Mouse (Mus musculus) hindbrain, embryonic 11.5 days (tissue): ENCODE results near the gene Pcx. TPM values are rescaled to one million over a fixed set of nuclear protein-coding genes. Genes with fewer than 3 reads are reported as not detected.

Experiments used
- ATAC-seq: fragments of 200-750 bp; cut with Nextera tagmentation; 2 replicates; pipeline ENCODE4 v1.8.0; 2017; ENCODE audit warnings: mild to moderate bottlenecking, moderate TSS enrichment, moderate library complexity; ENCODE audit not compliant: low FRiP score
- DNase-seq: peaks from one replicate; pipeline ENCODE4 v3.0.0-alpha.2; 2015; ENCODE audit warnings: low spot score
- H3K27ac ChIP-seq: fragments of 300-500 bp; sonication (generic); 2 replicates; pipeline ENCODE4 v1.5.1; 2014; ENCODE audit warnings: mild to moderate bottlenecking, low read depth, low read length
- H3K27me3 ChIP-seq: fragments of 300-500 bp; sonication (generic); 2 replicates; pipeline ENCODE4 v1.6.1; 2014; ENCODE audit warnings: mild to moderate bottlenecking, low read length, moderate library complexity, mixed read lengths; ENCODE audit not compliant: control insufficient read depth, insufficient read depth
- H3K36me3 ChIP-seq: fragments of 300-500 bp; sonication (generic); 2 replicates; pipeline ENCODE4 v1.6.1; 2014; ENCODE audit warnings: mild to moderate bottlenecking, low read length, moderate library complexity, mixed read lengths; ENCODE audit not compliant: control insufficient read depth, insufficient read depth
- H3K4me1 ChIP-seq: fragments of 300-500 bp; sonication (generic); replicated peaks from 2 replicates; pipeline ENCODE4 v1.6.1; 2014; ENCODE audit warnings: low read length, mixed read lengths; ENCODE audit not compliant: control insufficient read depth, insufficient read depth
- H3K4me2 ChIP-seq: fragments of 300-500 bp; sonication (generic); replicated peaks from 2 replicates; pipeline ENCODE4 v1.6.1; 2014; ENCODE audit warnings: mild to moderate bottlenecking, low read depth, low read length
- H3K4me3 ChIP-seq: fragments of 300-500 bp; sonication (generic); 2 replicates; pipeline ENCODE4 v1.5.1; 2014; ENCODE audit warnings: low read depth, low read length
- H3K9ac ChIP-seq: fragments of 300-500 bp; sonication (generic); 2 replicates; pipeline ENCODE4 v1.6.1; 2014; ENCODE audit warnings: low read depth, low read length
- H3K9me3 ChIP-seq: fragments of 300-500 bp; sonication (generic); 2 replicates; pipeline ENCODE4 v1.6.1; 2016; ENCODE audit warnings: low read length; ENCODE audit not compliant: control insufficient read depth
- WGBS: fragments of 180-500 bp; shearing (Covaris S2); extraction: QIAGEN DNeasy Blood & Tissue Kit; methylation state at CpG from one replicate; pipeline ENCODE4 v1.1.7; 2014; 5-methylcytosine and 5-hydroxymethylcytosine counted together
- polyA plus RNA-seq: library from polyadenylated mRNA; unstranded; fragments of >200 nt; fragmentation: Nextera tagmentation; extraction: Ambion mirVana; gene quantifications from 2 replicates; pipeline ENCODE4 v1.2.1, GENCODE M21; 2014

The Pcx gene
- polyA plus RNA-seq, 1 experiment from 2014 or later: 11.8 TPM

GRCm38 (mm10) chr19:4596071-4596470 is 85.8 kb downstream of the Pcx start:
- Histone ChIP-seq H3K4me2 (no peak overlapping the region), H3K27me3 (no peaks in the 10 kb centered on the region), H3K4me1 (no peaks in the 10 kb centered on the region), H3K9ac (no peak overlapping the region), H3K36me3 (no peaks in the 10 kb centered on the region), H3K4me3 (no peak overlapping the region), H3K9me3 (no peaks in the 10 kb centered on the region), H3K27ac (no peak overlapping the region)
- DNase-seq: no peak
- ATAC-seq: no peak
- 88% methylated on average over 2 of the region's 2 CpGs for WGBS

DNA sequence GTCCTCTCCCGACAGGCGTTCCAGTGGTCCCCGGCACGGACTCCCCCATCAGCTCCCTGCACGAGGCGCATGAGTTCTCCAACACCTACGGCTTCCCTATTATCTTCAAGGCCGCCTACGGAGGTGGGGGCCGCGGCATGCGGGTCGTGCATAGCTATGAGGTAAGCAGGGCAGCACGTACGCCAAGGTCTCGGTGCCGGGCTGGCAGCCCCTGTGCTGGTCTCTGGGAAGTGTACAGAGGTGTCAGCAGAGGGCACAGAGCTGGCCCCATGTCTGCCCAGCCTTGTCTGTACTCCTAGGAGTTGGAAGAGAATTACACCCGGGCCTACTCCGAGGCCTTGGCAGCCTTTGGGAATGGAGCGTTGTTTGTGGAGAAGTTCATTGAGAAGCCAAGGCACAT is 92.2 kb downstream of the Pcx start:
- no peak overlapping the region for H3K4me3 ChIP-seq
- H3K4me1 ChIP-seq: no peaks in the 10 kb centered on the region
- H3K27ac ChIP-seq: no peak overlapping the region
- no peaks in the 10 kb centered on the region for H3K9me3 ChIP-seq
- H3K9ac ChIP-seq: no peak overlapping the region
- no peak overlapping the region for H3K4me2 ChIP-seq
- DNase-seq (no peak), ATAC-seq (no peak)
- H3K36me3 ChIP-seq: no peaks in the 10 kb centered on the region
- WGBS: 90% methylated on average over 20 of the region's 20 CpGs
- no peaks in the 10 kb centered on the region for H3K27me3 ChIP-seq

- Histone ChIP-seq H3K4me1 (no peaks in the 10 kb centered on the region), H3K27ac (no peak overlapping the region), H3K27me3 (no peaks in the 10 kb centered on the region), H3K9me3 (no peaks in the 10 kb centered on the region), H3K4me2 (no peak overlapping the region), H3K4me3 (no peak overlapping the region), H3K36me3 (no peaks in the 10 kb centered on the region), H3K9ac (no peak overlapping the region)
- WGBS: 40% methylated on average over 24 of the region's 24 CpGs
- ATAC-seq (no peak), DNase-seq (peak; percentile 47)
These were observed 93.8 kb downstream of the Pcx start for GRCm38 (mm10) chr19:4603801-4604723.

GRCm38 (mm10) chr19:4605654-4606053 is 95.4 kb downstream of the Pcx start:
- Histone ChIP-seq H3K36me3 (no peaks in the 10 kb centered on the region), H3K4me2 (no peak overlapping the region), H3K9me3 (no peaks in the 10 kb centered on the region), H3K4me3 (no peak overlapping the region), H3K4me1 (no peaks in the 10 kb centered on the region), H3K9ac (no peak overlapping the region), H3K27me3 (no peaks in the 10 kb centered on the region), H3K27ac (no peak overlapping the region)
- DNase-seq (no peak), ATAC-seq (no peak)
- WGBS: 85% methylated on average over 4 of the region's 4 CpGs

DNA sequence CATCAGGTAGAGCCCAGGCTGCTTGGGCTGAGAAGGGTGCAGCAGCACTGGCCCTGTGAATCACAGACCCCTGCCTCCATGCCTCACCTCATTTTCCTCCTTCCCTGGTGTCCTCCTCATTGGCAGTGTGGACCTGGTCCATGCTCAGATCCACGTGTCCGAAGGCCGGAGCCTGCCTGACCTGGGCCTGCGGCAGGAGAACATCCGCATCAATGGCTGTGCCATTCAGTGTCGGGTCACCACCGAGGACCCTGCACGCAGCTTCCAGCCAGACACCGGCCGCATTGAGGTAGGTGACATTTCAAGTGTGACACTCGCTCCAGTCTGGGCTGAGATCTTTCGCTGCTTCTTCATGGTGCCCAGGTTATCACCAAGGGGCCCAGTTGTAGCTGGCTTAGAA is 97.1 kb downstream of the Pcx start:
- Histone ChIP-seq H3K27me3 (no peaks in the 10 kb centered on the region), H3K9me3 (no peaks in the 10 kb centered on the region), H3K36me3 (no peaks in the 10 kb centered on the region), H3K4me3 (no peak overlapping the region), H3K4me2 (no peak overlapping the region), H3K27ac (no peak overlapping the region), H3K4me1 (no peaks in the 10 kb centered on the region), H3K9ac (no peak overlapping the region)
- DNase-seq: no peak
- no peak for ATAC-seq
- 94% methylated on average over 12 of the region's 12 CpGs for WGBS

DNA sequence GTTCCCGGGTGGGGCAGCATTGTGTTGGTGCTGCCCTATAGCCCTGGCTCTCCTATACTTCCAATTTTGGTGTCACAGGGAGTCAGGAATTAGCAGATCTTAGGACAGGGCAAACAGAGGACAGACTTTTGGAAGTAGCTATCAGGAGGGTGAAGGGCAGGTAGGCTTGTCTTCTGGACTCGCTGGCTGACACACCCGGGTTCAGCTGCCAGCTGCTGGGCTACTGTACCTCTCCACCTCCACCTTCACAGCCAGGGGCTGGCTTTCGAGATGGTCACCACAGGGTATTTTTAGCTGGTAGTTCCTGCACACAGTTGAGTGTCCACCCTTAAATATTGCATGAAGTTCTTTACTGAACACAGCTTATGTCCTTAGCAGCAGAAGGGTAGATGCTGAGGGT is 98.2 kb downstream of the Pcx start:
- Histone ChIP-seq H3K36me3 (no peaks in the 10 kb centered on the region), H3K4me2 (no peak overlapping the region), H3K27me3 (no peaks in the 10 kb centered on the region), H3K4me1 (no peaks in the 10 kb centered on the region; the same call in 1 of the 2 replicates), H3K4me3 (no peak overlapping the region), H3K9me3 (no peaks in the 10 kb centered on the region), H3K27ac (no peak overlapping the region), H3K9ac (no peak overlapping the region)
- WGBS: 86% methylated on average over 4 of the region's 4 CpGs
- no peak for DNase-seq
- ATAC-seq: no peak

DNA sequence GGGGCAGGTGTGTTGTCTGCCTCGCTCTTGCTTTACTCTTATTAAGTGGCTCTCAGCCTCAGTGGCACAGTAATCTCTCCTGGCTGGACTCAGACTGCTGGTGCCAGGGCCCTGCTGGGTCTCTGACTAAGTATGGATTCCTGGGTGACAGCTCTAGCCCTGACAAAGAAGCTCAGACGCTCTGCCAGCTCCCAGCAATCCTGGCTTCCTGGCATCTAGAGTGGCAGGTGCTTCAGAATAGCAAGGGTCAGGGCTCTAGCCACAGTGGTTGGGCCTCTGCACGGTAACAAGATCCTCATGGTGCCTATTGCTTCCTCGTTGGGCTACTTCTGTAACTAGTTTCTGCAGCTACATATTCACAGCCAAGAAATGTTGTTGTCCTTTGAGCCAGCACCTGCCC is 99.8 kb downstream of the Pcx start:
- Histone ChIP-seq H3K4me3 (no peak overlapping the region), H3K36me3 (no peaks in the 10 kb centered on the region), H3K9me3 (no peaks in the 10 kb centered on the region), H3K27ac (no peak overlapping the region), H3K27me3 (no peaks in the 10 kb centered on the region), H3K4me1 (peaks cover 10% of the 10 kb centered on the region; the same call in 1 of the 2 replicates), H3K9ac (no peak overlapping the region), H3K4me2 (no peak overlapping the region)
- 67% methylated on average over 4 of the region's 4 CpGs for WGBS
- DNase-seq (no peak), ATAC-seq (no peak)

DNA sequence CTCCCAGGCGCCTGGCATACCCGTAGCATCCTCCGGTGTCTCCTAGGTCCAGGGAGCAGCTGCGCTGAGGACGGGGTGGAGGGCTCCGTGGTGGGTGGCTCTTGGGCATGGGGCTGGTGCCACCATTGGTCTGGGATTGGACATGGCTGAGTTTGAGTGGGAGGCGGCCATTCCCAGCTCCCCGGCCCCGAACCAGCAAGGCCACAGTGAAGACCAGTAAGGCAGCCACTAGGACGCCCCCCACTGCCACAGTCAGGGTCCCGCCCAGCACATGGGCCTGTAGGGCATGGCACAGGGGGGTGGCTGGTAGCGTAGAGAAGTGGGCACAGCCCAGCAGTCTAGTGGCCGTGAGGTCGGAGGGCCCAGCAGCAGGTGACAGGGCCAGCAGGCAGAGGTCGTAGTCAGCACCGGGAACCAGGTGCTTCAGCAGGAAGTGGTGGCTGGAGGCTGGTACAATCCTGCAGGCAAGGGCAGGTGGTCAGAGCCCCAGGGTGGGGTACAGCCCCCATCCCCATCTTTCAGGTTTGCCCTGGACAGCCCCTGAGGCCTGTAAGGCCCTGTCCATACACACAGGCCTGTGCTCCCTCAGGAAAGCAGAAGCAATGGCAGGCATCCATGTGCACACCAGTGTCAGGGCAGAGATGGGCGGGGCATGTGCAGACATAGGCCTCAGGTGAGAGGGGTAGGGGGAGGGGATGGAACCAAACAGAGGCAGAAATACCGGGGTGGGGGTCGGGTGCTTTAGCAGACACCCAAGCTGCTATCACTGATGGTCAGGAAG is 102.1 kb downstream of the Pcx start:
- Histone ChIP-seq H3K4me3 (no peak overlapping the region), H3K9ac (no peak overlapping the region), H3K4me1 (peaks cover 10% of the 10 kb centered on the region; the same call in 1 of the 2 replicates), H3K36me3 (no peaks in the 10 kb centered on the region), H3K27ac (no peak overlapping the region), H3K9me3 (no peaks in the 10 kb centered on the region), H3K27me3 (no peaks in the 10 kb centered on the region), H3K4me2 (no peak overlapping the region)
- 91% methylated on average over 15 of the region's 19 CpGs for WGBS
- DNase-seq (no peak), ATAC-seq (no peak)
